Mouse (Mus musculus) heart, postnatal 0 days (tissue): ENCODE measurements around the gene Arhgef12.

ENCODE experiments used
- CTCF ChIP-seq: IDR thresholded peaks from 2 replicates; pipeline ENCODE4 v1.5.1; 2016; ENCODE audit warnings: antibody characterized with exemption, control low read depth, low read depth
- EP300 ChIP-seq: IDR thresholded peaks from 2 replicates; pipeline ENCODE4 v1.6.1; 2016; ENCODE audit warnings: antibody characterized with exemption, low read depth

DNA sequence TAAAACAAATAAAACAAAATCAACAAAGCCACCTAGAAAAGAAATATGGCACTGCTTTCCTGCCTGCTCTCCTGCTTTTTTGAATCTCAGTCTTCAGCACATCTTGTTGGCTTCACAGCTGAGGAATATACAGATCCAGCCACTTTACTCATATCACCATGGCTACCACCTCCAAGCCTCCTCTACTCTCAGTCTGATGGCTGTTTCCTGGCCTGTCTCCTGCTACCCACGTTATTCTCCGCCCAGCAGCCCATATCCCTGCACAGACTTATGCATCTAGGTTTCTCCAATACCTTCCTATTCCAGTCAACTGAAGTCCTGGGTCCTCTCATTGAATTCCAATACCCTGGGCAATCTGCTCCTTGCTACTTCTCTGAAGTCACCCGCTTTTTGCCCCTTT, 26.5 kb upstream of the Arhgef12 start:
- TF ChIP-seq CTCF: no peak
- no peak for TF ChIP-seq EP300
